Mouse (Mus musculus) CH12.LX (cell line): Measurements from ENCODE around the gene Man2b2.
A peak's percentile ranks its signal among the peaks of the same experiment; 100 is the strongest.

ENCODE experiments used
- CTCF ChIP-seq, 2 experiments: IDR thresholded peaks in 1 of 2; conservative IDR thresholded peaks in 1 of 2; 2 replicates each; pipeline ENCODE4 v1.5.1; 2011 to 2012; ENCODE audit warnings: low read depth in 2 of 2, low read length in 2 of 2, improper control_type of control experiment in 1 of 2, inconsistent platforms in 1 of 2, mild to moderate bottlenecking in 1 of 2, moderate library complexity in 1 of 2
- IRF4 ChIP-seq: IDR thresholded peaks from 2 replicates; pipeline ENCODE4 v1.6.1; 2014; ENCODE audit warnings: low read depth, mild to moderate bottlenecking, inconsistent platforms, low read length, improper control_type of control experiment
- POLR2A ChIP-seq: IDR thresholded peaks from 2 replicates; pipeline ENCODE4 v1.6.1; 2011; ENCODE audit warnings: low read depth, mild to moderate bottlenecking, improper control_type of control experiment, low read length
- TBP ChIP-seq: conservative IDR thresholded peaks from 2 replicates; pipeline ENCODE4 v1.6.1; 2011; ENCODE audit warnings: low read depth, low read length, improper control_type of control experiment
- ZKSCAN1 ChIP-seq: IDR thresholded peaks from 2 replicates; pipeline ENCODE4 v1.6.1; 2012; ENCODE audit warnings: low read depth, inconsistent platforms, low read length, improper control_type of control experiment, borderline replicate concordance

- TF ChIP-seq CTCF (conservative IDR thresholded peaks at IDR 0.05 in 1 of 2, IDR thresholded peaks at IDR 0.05 in 1 of 2; ENCODE audit: low read depth in 2 of 2, low read length in 2 of 2) (0 out of 4 replicates have a peak, but pooled peaks of 1 of the 2 experiments have one; percentile 22), POLR2A (no peak), IRF4 (no peak), TBP (no peak), ZKSCAN1 (no peak)
Measured at GRCm38 (mm10) chr5:36817738-36818137, 12.7 kb downstream of the Man2b2 start.
